Mouse (Mus musculus) heart, postnatal 0 days (tissue): ENCODE results near the gene Tnxb. TPM values are rescaled to one million over a fixed set of nuclear protein-coding genes. Genes with fewer than 3 reads are reported as not detected.
A peak's percentile ranks its signal among the peaks of the same experiment; 100 is the strongest.

Source experiments
- ATAC-seq: fragments of 200-750 bp; cut with Nextera tagmentation; 2 replicates; pipeline ENCODE4 v1.8.0; 2017; ENCODE audit warnings: low read depth, moderate number of reproducible peaks, moderate library complexity; ENCODE audit not compliant: insufficient read depth
- DNase-seq: peaks from one replicate; pipeline ENCODE4 v3.0.0-alpha.2; 2016; ENCODE audit warnings: low spot score
- H3K27ac ChIP-seq: fragments of 300-500 bp; sonication (generic); 2 replicates; pipeline ENCODE4 v1.5.1; 2014; ENCODE audit warnings: low read depth, mild to moderate bottlenecking
- H3K27me3 ChIP-seq: fragments of 300-500 bp; sonication (generic); 2 replicates; pipeline ENCODE4 v1.6.1; 2014; ENCODE audit warnings: low read length, mixed read lengths; ENCODE audit not compliant: control insufficient read depth, insufficient read depth
- H3K36me3 ChIP-seq: fragments of 300-500 bp; sonication (generic); replicated peaks from 2 replicates; pipeline ENCODE4 v1.6.1; 2014; ENCODE audit warnings: low read length, mixed read lengths; ENCODE audit not compliant: control insufficient read depth, insufficient read depth
- H3K4me1 ChIP-seq: fragments of 300-500 bp; sonication (generic); 2 replicates; pipeline ENCODE4 v1.6.1; 2014; ENCODE audit warnings: antibody characterized with exemption; ENCODE audit not compliant: control insufficient read depth, insufficient read depth
- H3K4me2 ChIP-seq: fragments of 300-500 bp; sonication (generic); 2 replicates; pipeline ENCODE4 v1.6.1; 2014; ENCODE audit warnings: low read depth, mild to moderate bottlenecking, low read length, moderate library complexity
- H3K4me3 ChIP-seq: fragments of 300-500 bp; sonication (generic); 2 replicates; pipeline ENCODE4 v1.5.1; 2014; ENCODE audit warnings: low read depth, low read length
- H3K9ac ChIP-seq: fragments of 300-500 bp; sonication (generic); replicated peaks from 2 replicates; pipeline ENCODE4 v1.6.1; 2014; ENCODE audit warnings: low read depth, low read length, mixed read lengths
- H3K9me3 ChIP-seq: fragments of 300-500 bp; sonication (generic); replicated peaks from 2 replicates; pipeline ENCODE4 v1.6.1; 2016; ENCODE audit warnings: low read length; ENCODE audit not compliant: control insufficient read depth
- CTCF ChIP-seq: IDR thresholded peaks from 2 replicates; pipeline ENCODE4 v1.5.1; 2016; ENCODE audit warnings: antibody characterized with exemption, control low read depth, low read depth
- EP300 ChIP-seq: IDR thresholded peaks from 2 replicates; pipeline ENCODE4 v1.6.1; 2016; ENCODE audit warnings: antibody characterized with exemption, low read depth
- WGBS: fragments of 180-500 bp; shearing (Covaris S2); extraction: QIAGEN DNeasy Blood & Tissue Kit; methylation state at CpG from one replicate; pipeline ENCODE4 v1.1.7; 2014; 5-methylcytosine and 5-hydroxymethylcytosine counted together
- polyA plus RNA-seq: library from polyadenylated mRNA; unstranded; fragments of >200 nt; fragmentation: Nextera tagmentation; extraction: Ambion mirVana; gene quantifications from 2 replicates; pipeline ENCODE4 v1.2.1, GENCODE M21; 2015
- total RNA-seq: library from RNA; depleted of rRNA; stranded (reverse); fragments of >200 nt; gene quantifications from 2 replicates; pipeline ENCODE4 v1.2.3, GENCODE M21; 2014; ENCODE audit warnings: low replicate concordance

The Tnxb gene
- total and polyA plus RNA-seq, 2 experiments from 2014 or later, result 1.8 to 26.8 TPM

- H3K4me1 ChIP-seq, result peaks cover 21% of the 10 kb centered on the region
- H3K9me3 ChIP-seq, result no peaks in the 10 kb centered on the region
- TF ChIP-seq CTCF, result no peak
- no peak for TF ChIP-seq EP300
- no peak for DNase-seq
- no peak overlapping the region for H3K9ac ChIP-seq
- no peak for ATAC-seq
- H3K4me2 ChIP-seq, result peak overlapping the region; percentile 79; the same call in 1 of the 2 replicates
- 88% methylated on average over 16 of the region's 16 CpGs for WGBS
- peaks cover 35% of the 10 kb centered on the region for H3K36me3 ChIP-seq
- H3K27ac ChIP-seq, result no peak overlapping the region
- H3K4me3 ChIP-seq, result no peak overlapping the region
- H3K27me3 ChIP-seq, result no peaks in the 10 kb centered on the region
These were observed 22.0 kb upstream of the Tnxb start for GRCm38 (mm10) chr17:34648141-34648890.

- Histone ChIP-seq H3K4me3 (no peak overlapping the region), H3K9me3 (no peaks in the 10 kb centered on the region), H3K4me2 (no peak overlapping the region), H3K4me1 (peaks cover 21% of the 10 kb centered on the region), H3K27ac (no peak overlapping the region), H3K9ac (no peak overlapping the region), H3K27me3 (no peaks in the 10 kb centered on the region), H3K36me3 (peaks cover 35% of the 10 kb centered on the region)
- ATAC-seq (no peak), DNase-seq (no peak)
- TF ChIP-seq CTCF (no peak), EP300 (no peak)
- WGBS, result 87% methylated on average over 18 of the region's 18 CpGs
These were observed 21.1 kb upstream of the Tnxb start for GRCm38 (mm10) chr17:34649106-34649864.

GRCm38 (mm10) chr17:34650781-34651180 lies 19.6 kb upstream of the Tnxb start:
- DNase-seq (no peak), ATAC-seq (no peak)
- Histone ChIP-seq H3K9ac (no peak overlapping the region), H3K4me1 (peaks cover 22% of the 10 kb centered on the region), H3K9me3 (no peaks in the 10 kb centered on the region), H3K4me2 (no peak overlapping the region), H3K27me3 (no peaks in the 10 kb centered on the region), H3K27ac (no peak overlapping the region), H3K4me3 (no peak overlapping the region), H3K36me3 (peaks cover 35% of the 10 kb centered on the region)
- 86% methylated on average over 14 of the region's 14 CpGs for WGBS
- TF ChIP-seq EP300, result no peak
- TF ChIP-seq CTCF, result no peak

GRCm38 (mm10) chr17:34651507-34652221 lies 18.7 kb upstream of the Tnxb start:
- H3K36me3 ChIP-seq, result peaks cover 35% of the 10 kb centered on the region

GRCm38 (mm10) chr17:34652546-34652945 lies 17.8 kb upstream of the Tnxb start:
- Histone ChIP-seq H3K4me2 (no peak overlapping the region), H3K27ac (no peak overlapping the region), H3K27me3 (no peaks in the 10 kb centered on the region), H3K9ac (no peak overlapping the region), H3K4me3 (no peak overlapping the region), H3K4me1 (peaks cover 14% of the 10 kb centered on the region), H3K9me3 (no peaks in the 10 kb centered on the region), H3K36me3 (peaks cover 35% of the 10 kb centered on the region)
- ATAC-seq (no peak), DNase-seq (no peak)
- 88% methylated on average over 10 of the region's 10 CpGs for WGBS
- TF ChIP-seq CTCF, result no peak
- TF ChIP-seq EP300, result no peak

More at GRCm38 (mm10) chr17:34651507-34652221, 18.7 kb upstream of the Tnxb start:
- Histone ChIP-seq H3K4me3 (no peak overlapping the region), H3K4me1 (peaks cover 13% of the 10 kb centered on the region), H3K9me3 (no peaks in the 10 kb centered on the region), H3K27me3 (no peaks in the 10 kb centered on the region), H3K9ac (no peak overlapping the region), H3K27ac (no peak overlapping the region), H3K4me2 (no peak overlapping the region)
- 48% methylated on average over 19 of the region's 19 CpGs for WGBS
- DNase-seq (no peak), ATAC-seq (no peak)
- peak; percentile 53 for TF ChIP-seq CTCF
- TF ChIP-seq EP300, result no peak
